In the genomic region with DNA sequence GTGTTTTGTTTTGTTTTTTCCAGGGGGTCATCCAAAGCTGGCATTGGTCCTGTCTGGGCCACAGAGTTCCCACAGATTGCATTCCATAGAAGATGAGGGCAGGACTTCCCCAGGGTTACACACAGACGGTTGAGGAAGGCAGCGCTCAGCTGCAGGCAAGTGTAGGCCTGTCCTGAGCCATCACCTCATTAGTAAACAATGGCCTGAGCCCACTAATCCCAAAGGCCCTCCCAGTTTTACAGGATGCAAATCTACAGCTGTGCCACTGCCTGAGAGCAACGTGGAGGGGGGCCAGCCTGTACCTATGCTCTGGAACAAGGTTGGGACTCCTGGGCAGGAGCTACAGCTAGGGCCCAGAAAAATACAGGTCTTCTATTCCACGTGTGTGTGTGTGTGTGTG, we compare ENCODE assay signal across 13 mouse cellular contexts. TPM values are rescaled to one million over a fixed set of nuclear protein-coding genes. Genes with fewer than 3 reads are reported as not detected.
DNase-seq lines count a peak whose midpoint lies in the region; ATAC-seq and TF ChIP-seq lines count a peak whose summit lies in the region.
"Had no signal": no experiment of that assay in that cellular context is flagged by ENCODE, and none has a peak within 500 bp of the region (broad histone marks: within the 10 kb centered on the region; RNA-seq: fewer than 3 reads in every experiment).

No protein-coding gene starts in this region.

- H3K4me1 ChIP-seq in intestine, embryonic 15.5 days (replicated peaks), result peaks cover 30% of the 10 kb centered on the region
- H3K4me1 ChIP-seq in intestine, postnatal 0 days (replicated peaks; ENCODE audit: control insufficient read depth, insufficient read depth, low read length), result no peaks in the 10 kb centered on the region
- H3K4me1 ChIP-seq in embryonic facial prominence, embryonic 13.5 days, result peaks cover 47% of the 10 kb centered on the region
- H3K4me1 ChIP-seq in limb, embryonic 12.5 days (replicated peaks), result peaks cover 73% of the 10 kb centered on the region

- no peak overlapping the region for H3K4me3 ChIP-seq in intestine, embryonic 15.5 days (replicated peaks)
- no peak overlapping the region for H3K4me3 ChIP-seq in intestine, postnatal 0 days (ENCODE audit: low read depth, low read length)
- H3K4me3 ChIP-seq in embryonic facial prominence, embryonic 13.5 days, result no peak overlapping the region
- no peak overlapping the region for H3K4me3 ChIP-seq in limb, embryonic 12.5 days (replicated peaks)
- no peak overlapping the region for H3K4me3 ChIP-seq in left cerebral cortex, adult 2 months

- WGBS in intestine, embryonic 15.5 days, result 50% methylated on average over 4 of the region's 4 CpGs
- whole genome bisulfite sequencing in intestine, postnatal 0 days, result 57% methylated on average over 4 of the region's 4 CpGs
- whole genome bisulfite sequencing in embryonic facial prominence, embryonic 13.5 days, result 27% methylated on average over 4 of the region's 4 CpGs
- 11% methylated on average over 4 of the region's 4 CpGs for WGBS in limb, embryonic 12.5 days

- intact Hi-C loops in left cerebral cortex, adult 2 months (cut with DNase I), result no loop called here

- peak; percentile 26 for DNase-seq in R1 (ENCODE audit: low read depth, low spot score)
- no peak for DNase-seq in adrenal gland, adult (ENCODE audit: inconsistent age in 2 of 2, low spot score in 1 of 2)
- DNase-seq in left cerebral cortex, adult 2 months (ENCODE audit: extremely low spot score in 1 of 2, low spot score in 2 of 2), result no peak
- DNase-seq in MN1 (ENCODE audit: low spot score), result no peak
- DNase-seq: adrenal gland, adult 2 months; cerebellum, adult 18-20 months; gastrocnemius, postnatal 25 days had no signal

- peaks cover 3% of the 10 kb centered on the region for H3K27me3 ChIP-seq in intestine, embryonic 15.5 days (replicated peaks)
- H3K27me3 ChIP-seq in intestine, postnatal 0 days (replicated peaks; ENCODE audit: control insufficient read depth, insufficient read depth, low read length), result peaks cover 7% of the 10 kb centered on the region; the same call in 1 of the 2 replicates
- peaks cover 41% of the 10 kb centered on the region for H3K27me3 ChIP-seq in embryonic facial prominence, embryonic 13.5 days
- H3K27me3 ChIP-seq in limb, embryonic 12.5 days, result peaks cover 27% of the 10 kb centered on the region

- peak overlapping the region; percentile 32; the same call in 1 of the 2 replicates for H3K27ac ChIP-seq in intestine, embryonic 15.5 days
- H3K27ac ChIP-seq in intestine, postnatal 0 days (ENCODE audit: low read depth, low read length), result no peak overlapping the region
- H3K27ac ChIP-seq in embryonic facial prominence, embryonic 13.5 days, result peak overlapping the region; percentile 48; the same call in 1 of the 2 replicates
- H3K27ac ChIP-seq in limb, embryonic 12.5 days, result peak overlapping the region; percentile 69
- no peak overlapping the region for H3K27ac ChIP-seq in left cerebral cortex, adult 2 months
- H3K27ac ChIP-seq: macrophage had no signal

- H3K9me3 ChIP-seq in intestine, embryonic 15.5 days, result no peaks in the 10 kb centered on the region
- no peaks in the 10 kb centered on the region for H3K9me3 ChIP-seq in intestine, postnatal 0 days (ENCODE audit: control insufficient read depth)
- no peaks in the 10 kb centered on the region for H3K9me3 ChIP-seq in embryonic facial prominence, embryonic 13.5 days
- H3K9me3 ChIP-seq in limb, embryonic 12.5 days, result no peaks in the 10 kb centered on the region

- no peak overlapping the region for H3K4me2 ChIP-seq in intestine, embryonic 15.5 days (replicated peaks)
- no peak overlapping the region for H3K4me2 ChIP-seq in intestine, postnatal 0 days (replicated peaks; ENCODE audit: low read depth)
- H3K4me2 ChIP-seq in embryonic facial prominence, embryonic 13.5 days, result no peak overlapping the region
- no peak overlapping the region for H3K4me2 ChIP-seq in limb, embryonic 12.5 days

- ATAC-seq in intestine, embryonic 15.5 days, result no peak
- ATAC-seq in intestine, postnatal 0 days, result no peak
- 0 out of 2 replicates have a peak, but pooled peaks have one; percentile 48 for ATAC-seq in embryonic facial prominence, embryonic 13.5 days (ENCODE audit: insufficient number of reproducible peaks, insufficient read depth, low FRiP score, low TSS enrichment, low read depth)
- no peak for ATAC-seq in limb, embryonic 12.5 days (ENCODE audit: insufficient number of reproducible peaks, insufficient read depth, low FRiP score, low TSS enrichment, low read depth)
- ATAC-seq: inflammation-experienced regulatory T-cells, adult 6 months had no signal

- no peak overlapping the region for H3K9ac ChIP-seq in intestine, embryonic 15.5 days
- no peak overlapping the region for H3K9ac ChIP-seq in intestine, postnatal 0 days (ENCODE audit: low read depth, low read length)
- H3K9ac ChIP-seq in embryonic facial prominence, embryonic 13.5 days, result no peak overlapping the region
- H3K9ac ChIP-seq in limb, embryonic 12.5 days (replicated peaks), result 0 out of 2 replicates have a peak overlapping the region, but pooled peaks have one; percentile 8

- no peaks in the 10 kb centered on the region for H3K36me3 ChIP-seq in intestine, embryonic 15.5 days
- no peaks in the 10 kb centered on the region for H3K36me3 ChIP-seq in intestine, postnatal 0 days (ENCODE audit: control insufficient read depth, insufficient read depth)
- H3K36me3 ChIP-seq in embryonic facial prominence, embryonic 13.5 days, result no peaks in the 10 kb centered on the region
- H3K36me3 ChIP-seq in limb, embryonic 12.5 days, result no peaks in the 10 kb centered on the region

- no peak for TF ChIP-seq CTCF in intestine, postnatal 0 days (IDR thresholded peaks at IDR 0.05; ENCODE audit: low read depth)
- TF ChIP-seq CTCF in left cerebral cortex, adult 2 months (IDR thresholded peaks at IDR 0.05), result no peak

RNA-seq across cellular contexts. Expression of a gene that starts 55.7 kb away (rescaled TPM):
- 18.6 and 20.3 TPM in 2 replicates for polyA plus RNA-seq in intestine, embryonic 15.5 days (2015; fragmentation: Nextera tagmentation; extraction: Ambion mirVana)
- 24.3 and 28.6 TPM in 2 replicates for polyA plus RNA-seq in intestine, postnatal 0 days (2015; fragmentation: Nextera tagmentation; extraction: Ambion mirVana)
- polyA plus RNA-seq in embryonic facial prominence, embryonic 13.5 days (2015; fragmentation: Nextera tagmentation; extraction: Ambion mirVana), result 38.9 and 39.5 TPM in 2 replicates
- polyA plus RNA-seq in limb, embryonic 12.5 days (2016; fragmentation: Nextera tagmentation; extraction: Ambion mirVana), result 59.1 and 71.2 TPM in 2 replicates
- 10 to 100 TPM; 69.2 to 71.5 TPM for total RNA-seq in left cerebral cortex, adult 2 months (2021)

Comparison
In these comparisons a context has a peak if more than half of its experiments do, and no peak if none do; other contexts are left out.
1. H3K27ac ChIP-seq: peak in intestine, embryonic 15.5 days (single experiment), embryonic facial prominence, embryonic 13.5 days (single experiment) and limb, embryonic 12.5 days (single experiment); none in intestine, postnatal 0 days (single experiment) and left cerebral cortex, adult 2 months (single experiment).